Mouse (Mus musculus) mesoderm, embryonic 11.5 days (tissue): ENCODE measurements at regions not wholly inside any gene's neighbourhood (a gene's known extent, or its start where the extent isn't known, plus 50 kb on each side); places are given as distances from the start of the nearest gene placed in this dataset.

Experiments used
- DNase-seq: peaks from one replicate; pipeline ENCODE4 v3.0.0-alpha.2; 2012; ENCODE audit warnings: low read depth, low spot score

GRCm38 (mm10) chr1:75997222-75997621 lies 451.2 kb downstream of the Slc4a3 start:
- no peak for DNase-seq

- DNase-seq: no peak
These were observed 455.1 kb downstream of the Slc4a3 start for GRCm38 (mm10) chr1:76001124-76001523.

- peak; percentile 70 for DNase-seq
These were observed 463.5 kb downstream of the Slc4a3 start for GRCm38 (mm10) chr1:76009601-76010000.

- no peak for DNase-seq
These were observed 464.2 kb downstream of the Slc4a3 start for GRCm38 (mm10) chr1:76010212-76010800.

GRCm38 (mm10) chr1:76018588-76018987 lies 472.5 kb downstream of the Slc4a3 start:
- no peak for DNase-seq

GRCm38 (mm10) chr1:76019071-76019470 lies 473.0 kb downstream of the Slc4a3 start:
- DNase-seq: no peak

GRCm38 (mm10) chr1:76024650-76025049 lies 478.6 kb downstream of the Slc4a3 start:
- DNase-seq: no peak

GRCm38 (mm10) chr1:76025389-76025788 lies 479.3 kb downstream of the Slc4a3 start:
- no peak for DNase-seq

GRCm38 (mm10) chr1:76029059-76029458 lies 483.0 kb downstream of the Slc4a3 start:
- DNase-seq: peak; percentile 54

- peak; percentile 32 for DNase-seq
These were observed 485.3 kb downstream of the Slc4a3 start for GRCm38 (mm10) chr1:76031171-76031922.

- DNase-seq: no peak
These were observed 485.8 kb downstream of the Slc4a3 start for GRCm38 (mm10) chr1:76031923-76032285.

GRCm38 (mm10) chr1:76032626-76033025 lies 486.6 kb downstream of the Slc4a3 start:
- no peak for DNase-seq

GRCm38 (mm10) chr1:76036316-76036715 lies 490.2 kb downstream of the Slc4a3 start:
- no peak for DNase-seq

GRCm38 (mm10) chr1:76039029-76039655 lies 493.1 kb downstream of the Slc4a3 start:
- no peak for DNase-seq

- no peak for DNase-seq
These were observed 493.6 kb downstream of the Slc4a3 start for GRCm38 (mm10) chr1:76039661-76040060.

- DNase-seq: no peak
These were observed 504.2 kb downstream of the Slc4a3 start for GRCm38 (mm10) chr1:76050264-76050663.

GRCm38 (mm10) chr1:76053378-76054171 lies 507.5 kb downstream of the Slc4a3 start:
- DNase-seq: no peak

GRCm38 (mm10) chr1:76065783-76066182 lies 519.7 kb downstream of the Slc4a3 start:
- DNase-seq: peak; percentile 33

GRCm38 (mm10) chr1:76070831-76071321 lies 524.8 kb downstream of the Slc4a3 start:
- DNase-seq: no peak

- no peak for DNase-seq
These were observed 529.1 kb downstream of the Slc4a3 start for GRCm38 (mm10) chr1:76075213-76075612.

- DNase-seq: no peak
These were observed 529.8 kb downstream of the Slc4a3 start for GRCm38 (mm10) chr1:76075685-76076455.
